Mouse (Mus musculus) ovary, adult 2 months (tissue): Measurements from ENCODE around the gene Fgl2. TPM values are rescaled to one million over a fixed set of nuclear protein-coding genes. Genes with fewer than 3 reads are reported as not detected.

Experiments
- polyA plus RNA-seq: library from polyadenylated mRNA; depleted of rRNA; stranded (reverse); fragments of >200 nt; gene quantifications from 2 replicates; pipeline ENCODE4 v1.2.3, GENCODE M21; 2012; rRNA removed

Gene Fgl2
- 44.0 and 63.5 TPM in 2 replicates for polyA plus RNA-seq

GRCm38 (mm10) chr5:21372493-21373179 lies at the start of gene Fgl2:
Gene Fgl2, plus strand, starts transcription at chr5:21372642.

GRCm38 (mm10) chr5:21424614-21425602 lies 52.5 kb downstream of the Fgl2 start, which contains the start of the genes Ccdc146 and Fam185a:
Gene Ccdc146, minus strand, starts transcription at chr5:21424677.
Gene Fam185a, plus strand, starts transcription at chr5:21424958.

Other genes with a start within 250 kb of the Fgl2 start
- 2.2 and 2.4 TPM in 2 replicates for gene Gsap, start 186.4 kb upstream of the Fgl2 start, polyA plus RNA-seq
- 1.5 TPM in 2 replicates for gene Ccdc146, start 52.0 kb downstream of the Fgl2 start, polyA plus RNA-seq
- 4.0 and 6.5 TPM in 2 replicates for gene Fam185a, start 52.3 kb downstream of the Fgl2 start, polyA plus RNA-seq
- gene Lrrc17, start 170.9 kb downstream of the Fgl2 start, polyA plus RNA-seq = 15.3 and 17.1 TPM in 2 replicates